Comparison of ENCODE assay signal across 8 mouse cellular contexts in genomic region chr6:125364448-125364847, GRCm38 (mm10). TPM values are rescaled to one million over a fixed set of nuclear protein-coding genes. Genes with fewer than 3 reads are reported as not detected.
DNase-seq lines count a peak whose midpoint lies in the region; ATAC-seq and TF ChIP-seq lines count a peak whose summit lies in the region.

No protein-coding gene starts in this region.

- no peak; the same call in 1 of the 2 replicates for ATAC-seq in kidney, postnatal 0 days (replicated peaks; ENCODE audit: low FRiP score, low read depth)

- peaks cover 18% of the 10 kb centered on the region for H3K36me3 ChIP-seq in kidney, postnatal 0 days (ENCODE audit: insufficient read depth, low read length)

- no peak overlapping the region for H3K9ac ChIP-seq in kidney, postnatal 0 days (ENCODE audit: low read depth, low read length)

- DNase-seq in gastrocnemius, adult 2 months, result no peak
- DNase-seq in gastrocnemius, adult 8-10 months (ENCODE audit: low spot score in 2 of 2), result no peak
- DNase-seq in retina, postnatal 1 day, result peak; percentile 43
- no peak for DNase-seq in retina, embryonic 14.5 days (ENCODE audit: low spot score)
- peak; percentile 61 for DNase-seq in kidney, postnatal 0 days (ENCODE audit: low spot score)
- peak; percentile 49 for DNase-seq in thymus, postnatal 25 days
- no peak for DNase-seq in frontal cortex, postnatal 10 days (ENCODE audit: low spot score in 2 of 2)
- no peak for DNase-seq in cerebellum, adult 11 months

- 9% methylated on average over 8 of the region's 8 CpGs for WGBS in kidney, postnatal 0 days

- no peaks in the 10 kb centered on the region for H3K9me3 ChIP-seq in kidney, postnatal 0 days (replicated peaks; ENCODE audit: low read length)

- H3K4me2 ChIP-seq in kidney, postnatal 0 days (ENCODE audit: low read length), result no peak overlapping the region

- H3K27me3 ChIP-seq in kidney, postnatal 0 days (ENCODE audit: insufficient read depth, low read length), result no peaks in the 10 kb centered on the region

- TF ChIP-seq CTCF in gastrocnemius, adult 2 months (IDR thresholded peaks at IDR 0.05), result peak; percentile 57
- peak; percentile 62 for TF ChIP-seq CTCF in kidney, postnatal 0 days (IDR thresholded peaks at IDR 0.05; ENCODE audit: low read depth)

- no peak overlapping the region for H3K4me3 ChIP-seq in gastrocnemius, adult 2 months
- no peak overlapping the region for H3K4me3 ChIP-seq in kidney, postnatal 0 days (replicated peaks; ENCODE audit: low read depth, low read length)

- intact Hi-C loops in gastrocnemius, adult 2 months (cut with DNase I), result loop anchor here (2.0 kb wide), 1 partner anchor 90 kb away; no protein-coding TSS in a partner anchor

- H3K4me1 ChIP-seq in kidney, postnatal 0 days (replicated peaks; ENCODE audit: insufficient read depth, low read length), result peaks cover 7% of the 10 kb centered on the region; the same call in 1 of the 2 replicates

- no peak overlapping the region for H3K27ac ChIP-seq in gastrocnemius, adult 2 months
- no peak overlapping the region for H3K27ac ChIP-seq in kidney, postnatal 0 days

RNA-seq across cellular contexts. Expression of gene Tnfrsf1a, which starts 15.3 kb away (rescaled TPM):
- total RNA-seq in gastrocnemius, adult 2 months (2021), result 10 to 100 TPM; 25.8 to 26.2 TPM
- total RNA-seq in gastrocnemius, adult 8-10 months (2022), result 10 to 100 TPM; 13.1 to 22.3 (median 16.3) TPM
- polyA plus RNA-seq in kidney, postnatal 0 days (2015; fragmentation: Nextera tagmentation; extraction: Ambion mirVana), result 77.9 and 80.4 TPM in 2 replicates

RNA-seq across cellular contexts. Expression of gene Plekhg6, which starts 16.1 kb away (rescaled TPM):
- not detected for total RNA-seq in gastrocnemius, adult 2 months (2021)
- not detected for total RNA-seq in gastrocnemius, adult 8-10 months (2022)
- 3.1 and 3.4 TPM in 2 replicates for polyA plus RNA-seq in kidney, postnatal 0 days (2015; fragmentation: Nextera tagmentation; extraction: Ambion mirVana)

RNA-seq across cellular contexts. Expression of gene Scnn1a, which starts 44.0 kb away (rescaled TPM):
- total RNA-seq in gastrocnemius, adult 2 months (2021), result under 1 TPM; 0.10 to 0.14 TPM
- under 1 TPM; 0.17 to 0.19 (median 0.17) TPM for total RNA-seq in gastrocnemius, adult 8-10 months (2022)
- polyA plus RNA-seq in kidney, postnatal 0 days (2015; fragmentation: Nextera tagmentation; extraction: Ambion mirVana), result 19.9 and 22.7 TPM in 2 replicates

RNA-seq across cellular contexts. Expression of gene Ltbr, which starts 50.8 kb away (rescaled TPM):
- 10 to 100 TPM; 20.3 to 21.2 TPM for total RNA-seq in gastrocnemius, adult 2 months (2021)
- 10 to 100 TPM; 14.7 to 19.7 (median 19.3) TPM for total RNA-seq in gastrocnemius, adult 8-10 months (2022)
- 69.8 and 71.6 TPM in 2 replicates for polyA plus RNA-seq in kidney, postnatal 0 days (2015; fragmentation: Nextera tagmentation; extraction: Ambion mirVana)

Comparison
In these comparisons a context has a peak if more than half of its experiments do, and no peak if none do; other contexts are left out.
1. DNase-seq: peak in retina, postnatal 1 day (single experiment), kidney, postnatal 0 days (single experiment) and thymus, postnatal 25 days (single experiment); none in gastrocnemius, adult 2 months (single experiment), gastrocnemius, adult 8-10 months (0 of 2), retina, embryonic 14.5 days (single experiment), frontal cortex, postnatal 10 days (0 of 2) and cerebellum, adult 11 months (single experiment).